Mouse (Mus musculus): ENCODE measurements at regions not wholly inside any gene's neighbourhood (a gene's known extent, or its start where the extent isn't known, plus 50 kb on each side); places are given as distances from the start of the nearest gene placed in this dataset.

DNA sequence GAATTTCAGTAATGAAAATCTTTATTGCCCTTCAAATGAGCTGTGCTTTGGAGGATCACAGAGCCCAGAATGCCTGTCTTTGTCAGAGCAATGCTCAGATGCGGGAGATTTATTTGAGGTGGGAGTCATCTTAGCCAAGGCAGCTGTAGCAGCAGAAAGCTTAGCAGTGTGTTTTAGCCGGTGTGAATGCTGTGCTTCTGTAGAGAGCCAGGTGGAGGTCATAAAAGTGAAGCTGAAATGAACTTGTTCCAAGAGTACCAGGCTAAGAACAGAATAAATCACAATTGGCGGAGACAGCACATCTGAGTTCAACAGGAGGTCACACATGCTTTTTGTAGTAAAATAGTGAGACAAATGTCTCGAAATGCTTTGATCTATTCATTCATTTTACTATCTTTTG lies 539.3 kb upstream of the Sox11 start:
- no peak for TF ChIP-seq CTCF (IDR thresholded peaks at IDR 0.05; ENCODE audit: low read depth)
- TF ChIP-seq EP300 (optimal IDR thresholded peaks at IDR 0.05), result no peak

Data from stomach, postnatal 0 days (tissue).